In genomic region chrX:151708055-151708670, GRCm38 (mm10) we compare ENCODE assay signal across 8 mouse cellular contexts.
DNase-seq lines count a peak whose midpoint lies in the region; ATAC-seq and TF ChIP-seq lines count a peak whose summit lies in the region.
"Not testable (repeated sequence)": the region's sequence is repeated elsewhere in the genome, so short reads cannot be mapped to it uniquely, and the experiment has no call there.

No protein-coding gene starts in this region.

- TF ChIP-seq CTCF in midbrain, postnatal 0 days (IDR thresholded peaks at IDR 0.05), result not testable (repeated sequence)

- not testable (repeated sequence) for H3K36me3 ChIP-seq in hindbrain, embryonic 13.5 days; midbrain, postnatal 0 days (ENCODE audit: insufficient read depth, low read length)

- DNase-seq in adipocyte (ENCODE audit: low spot score), result peak; percentile 10
- peak; percentile 1 for DNase-seq in embryo, embryonic 9.5 days (ENCODE audit: extremely low spot score)
- DNase-seq in frontal cortex, postnatal 25 days (ENCODE audit: low spot score in 2 of 2), result peak; percentile 10 to 20
- DNase-seq in layer of hippocampus, postnatal 10 days (ENCODE audit: low spot score in 2 of 2), result peak; percentile 50 to 70
- peak; percentile 5 for DNase-seq in liver
- peak; percentile 83 for DNase-seq in midbrain, postnatal 0 days (ENCODE audit: low spot score)
- DNase-seq in right cerebral cortex, postnatal 25 days, result peak; percentile 38

- not testable (repeated sequence) for H3K4me3 ChIP-seq in hindbrain, embryonic 13.5 days; midbrain, postnatal 0 days (ENCODE audit: low read depth, low read length)

- not testable (repeated sequence) for H3K4me1 ChIP-seq in hindbrain, embryonic 13.5 days (replicated peaks); midbrain, postnatal 0 days (ENCODE audit: insufficient read depth, low read length)

- not testable (repeated sequence) for H3K9me3 ChIP-seq in hindbrain, embryonic 13.5 days; midbrain, postnatal 0 days (ENCODE audit: low read length)

- H3K27ac ChIP-seq in hindbrain, embryonic 13.5 days, result peak overlapping the region; percentile 48; the same call in 1 of the 2 replicates
- H3K27ac ChIP-seq in midbrain, postnatal 0 days (ENCODE audit: low read depth, low read length), result peak overlapping the region; percentile 47; the same call in 1 of the 2 replicates

- not testable (repeated sequence) for H3K27me3 ChIP-seq in hindbrain, embryonic 13.5 days; midbrain, postnatal 0 days (ENCODE audit: insufficient read depth, low read length)

- WGBS in hindbrain, embryonic 13.5 days, result 9% methylated on average over 4 of the region's 4 CpGs
- WGBS in midbrain, postnatal 0 days, result 29% methylated on average over 4 of the region's 4 CpGs

- H3K4me2 ChIP-seq in hindbrain, embryonic 13.5 days; midbrain, postnatal 0 days (ENCODE audit: low read depth, low read length, poor library complexity, severe bottlenecking): not testable (repeated sequence)

- ATAC-seq in hindbrain, embryonic 13.5 days (ENCODE audit: low FRiP score), result peak; percentile 83
- peak; percentile 78 for ATAC-seq in midbrain, postnatal 0 days (ENCODE audit: low FRiP score)

- H3K9ac ChIP-seq in hindbrain, embryonic 13.5 days; midbrain, postnatal 0 days (replicated peaks; ENCODE audit: low read length, poor library complexity, severe bottlenecking): not testable (repeated sequence)

Comparison
In these comparisons a context has a peak if more than half of its experiments do, and no peak if none do; other contexts are left out.
1. DNase-seq: peak in every context shown above with its lines; median percentile 83 in midbrain, postnatal 0 days; 60 in layer of hippocampus, postnatal 10 days; 38 in right cerebral cortex, postnatal 25 days; 15 in frontal cortex, postnatal 25 days; 10 in adipocyte; 5 in liver; 1 in embryo, embryonic 9.5 days.